Mouse (Mus musculus): ENCODE measurements around the gene Zfp189. TPM values are rescaled to one million over a fixed set of nuclear protein-coding genes. Genes with fewer than 3 reads are reported as not detected.
"Not testable (repeated sequence)": the region's sequence is repeated elsewhere in the genome, so short reads cannot be mapped to it uniquely, and the experiment has no call there.

Gene Zfp189
- 10 to 100 TPM; 11.0 to 13.2 (median 11.6) TPM for total RNA-seq (2022)

DNA sequence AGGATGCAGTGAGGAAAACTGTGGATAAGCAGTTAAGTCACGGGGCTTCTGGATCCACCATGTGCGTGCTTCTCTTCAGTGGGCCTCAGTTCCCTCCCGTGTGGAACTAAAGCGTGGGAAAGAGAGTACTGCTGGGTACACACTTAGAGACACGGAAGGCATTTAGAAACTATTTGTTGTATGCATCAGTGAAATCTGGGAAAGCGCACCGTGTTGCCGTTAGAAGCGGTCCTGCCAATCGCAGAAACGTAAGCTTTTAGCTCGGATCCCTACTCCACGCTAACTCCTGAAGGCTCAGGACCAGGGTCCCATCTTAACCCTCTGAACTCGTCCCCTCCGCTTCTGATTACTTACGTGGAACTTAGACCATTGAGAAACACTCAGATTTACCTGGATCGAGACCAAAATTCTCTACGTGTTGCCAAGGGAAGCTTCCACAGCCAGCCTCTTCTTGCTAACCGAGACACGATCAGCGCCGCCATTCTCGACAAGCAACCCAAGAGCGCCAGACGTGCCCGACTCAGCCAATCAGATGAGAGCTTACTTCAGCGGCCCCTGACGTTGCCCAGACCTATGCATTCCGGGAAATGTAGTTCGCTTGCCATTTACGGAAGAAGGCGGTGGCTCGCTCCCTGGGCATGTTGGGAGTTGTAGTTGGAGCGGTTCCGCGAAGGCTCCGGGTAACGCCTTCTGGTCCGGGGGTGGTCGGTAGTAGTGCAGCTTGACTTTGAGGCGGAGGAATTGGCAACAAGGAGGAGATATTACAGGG, at the start of gene Zfp189, which contains the start of gene Mrpl50:
Zfp189 (plus strand) TSS at position 605 of the 769 bp plus-strand sequence.
Mrpl50 (minus strand) TSS at position 522 of the 769 bp plus-strand sequence.
- DNase-seq (ENCODE audit: low spot score in 2 of 2), result peak; percentile 85 to 97

DNA sequence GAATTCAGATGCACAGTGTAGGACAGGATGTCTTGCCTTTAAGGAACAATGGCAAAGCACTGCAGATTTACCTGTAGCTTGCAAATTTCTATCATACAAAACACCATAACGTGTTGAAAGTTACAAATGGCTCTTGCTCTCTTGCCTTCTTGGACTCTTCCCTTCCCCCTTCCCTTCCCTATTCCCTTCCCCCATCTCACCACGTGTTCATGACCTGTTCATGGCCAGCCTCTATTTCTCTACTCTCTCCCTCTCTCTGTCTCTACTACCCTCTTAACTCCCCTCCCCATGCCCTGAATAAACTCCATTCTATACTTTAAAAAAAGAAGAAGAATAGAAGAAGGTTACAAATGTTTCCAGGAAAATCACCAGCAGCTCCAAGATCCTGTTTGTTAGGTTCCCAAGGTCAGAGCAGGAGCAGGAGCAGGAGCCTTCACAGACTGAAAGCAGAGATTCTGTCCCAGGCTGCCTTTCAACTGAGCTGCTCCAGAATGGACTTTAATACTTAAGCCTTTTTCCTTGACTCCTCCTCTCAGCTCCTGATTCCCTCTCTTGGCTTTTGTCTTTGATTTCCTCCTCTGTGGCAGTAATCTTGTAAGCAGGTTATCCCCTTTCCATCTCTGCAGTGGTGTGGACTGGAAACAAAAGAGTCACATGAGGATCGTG, 47.4 kb upstream of the Zfp189 start, which contains the start of gene Acnat1:
Acnat1 (minus strand) TSS at position 478 of the 666 bp plus-strand sequence.
- DNase-seq (ENCODE audit: low spot score in 2 of 2), result no peak

DNA sequence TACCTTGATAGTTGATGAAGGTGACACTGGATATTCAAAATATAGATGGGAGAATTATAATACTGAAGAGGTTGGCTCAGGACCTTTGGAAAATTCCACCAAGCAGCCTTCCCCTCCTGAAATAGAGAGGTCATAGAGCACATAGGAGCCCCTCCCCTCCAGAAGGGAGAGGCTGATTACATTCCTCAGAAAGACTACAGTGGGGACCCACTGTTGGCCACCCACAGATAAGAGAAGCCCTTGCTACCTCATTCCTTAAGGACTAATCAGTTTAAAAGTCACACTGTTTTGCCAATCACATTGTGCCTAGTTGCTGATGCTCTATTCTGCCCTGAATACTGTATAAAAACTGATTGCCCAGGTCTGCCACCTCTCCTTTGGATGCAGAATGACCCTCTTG, 46.4 kb upstream of the Zfp189 start:
- no peak for DNase-seq (ENCODE audit: low spot score in 2 of 2)

DNA sequence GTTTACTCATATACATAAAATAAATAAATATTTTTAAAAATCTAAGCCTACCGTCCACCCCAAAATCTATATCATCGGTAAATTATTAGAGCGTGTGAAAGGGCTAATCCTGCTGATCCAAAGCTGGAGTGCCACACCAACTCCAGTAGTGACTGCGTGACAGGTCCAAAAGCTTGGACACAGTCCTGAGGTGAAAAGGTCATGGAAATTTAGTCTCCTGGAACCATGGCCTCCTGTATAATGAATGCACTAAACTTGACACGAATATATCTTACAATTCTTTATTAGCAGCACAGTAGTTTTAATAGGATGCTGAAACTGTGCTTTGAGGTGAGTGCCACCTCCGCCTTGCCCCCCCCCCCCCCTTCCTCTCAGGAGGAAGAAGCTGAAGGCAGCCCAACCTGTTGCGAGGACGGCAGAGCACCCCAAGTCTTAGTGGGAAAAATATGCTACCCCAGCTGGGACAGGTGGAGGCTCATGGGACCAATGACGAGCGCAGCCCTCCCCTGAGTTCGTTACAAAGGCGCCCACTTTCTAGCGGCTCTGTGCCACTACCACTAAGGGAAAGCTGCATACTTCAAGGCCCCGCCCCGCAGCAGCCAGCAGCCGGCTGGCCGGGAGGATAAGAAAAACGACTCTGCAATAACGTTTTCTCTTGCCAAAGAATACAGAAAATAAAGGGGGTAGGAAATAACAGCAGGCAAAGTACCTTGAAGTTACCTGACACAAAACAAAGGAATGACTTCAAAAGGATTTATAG, 42.7 kb upstream of the Zfp189 start:
- no peak for DNase-seq (ENCODE audit: low spot score in 2 of 2)

DNA sequence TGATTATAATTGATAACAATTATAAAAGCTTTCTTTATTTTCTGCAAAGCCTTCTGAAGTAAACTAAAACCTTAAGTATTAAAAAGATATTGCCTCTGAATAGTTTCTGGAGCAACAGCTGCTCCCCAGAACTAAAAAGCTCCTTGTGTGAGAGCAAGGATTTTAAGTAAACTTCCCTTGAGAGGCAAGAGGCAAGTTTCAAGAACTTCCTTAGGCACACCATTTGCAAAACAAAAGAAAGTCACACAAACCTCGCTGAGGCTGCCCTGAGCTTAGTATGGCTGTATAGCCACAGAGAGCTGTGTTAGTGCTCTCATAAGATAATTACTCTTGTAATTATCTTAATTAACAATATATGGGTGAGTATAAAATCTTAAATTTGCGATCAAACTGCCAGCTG, 41.9 kb upstream of the Zfp189 start:
- not testable (repeated sequence) for DNase-seq (ENCODE audit: low spot score in 2 of 2)

DNA sequence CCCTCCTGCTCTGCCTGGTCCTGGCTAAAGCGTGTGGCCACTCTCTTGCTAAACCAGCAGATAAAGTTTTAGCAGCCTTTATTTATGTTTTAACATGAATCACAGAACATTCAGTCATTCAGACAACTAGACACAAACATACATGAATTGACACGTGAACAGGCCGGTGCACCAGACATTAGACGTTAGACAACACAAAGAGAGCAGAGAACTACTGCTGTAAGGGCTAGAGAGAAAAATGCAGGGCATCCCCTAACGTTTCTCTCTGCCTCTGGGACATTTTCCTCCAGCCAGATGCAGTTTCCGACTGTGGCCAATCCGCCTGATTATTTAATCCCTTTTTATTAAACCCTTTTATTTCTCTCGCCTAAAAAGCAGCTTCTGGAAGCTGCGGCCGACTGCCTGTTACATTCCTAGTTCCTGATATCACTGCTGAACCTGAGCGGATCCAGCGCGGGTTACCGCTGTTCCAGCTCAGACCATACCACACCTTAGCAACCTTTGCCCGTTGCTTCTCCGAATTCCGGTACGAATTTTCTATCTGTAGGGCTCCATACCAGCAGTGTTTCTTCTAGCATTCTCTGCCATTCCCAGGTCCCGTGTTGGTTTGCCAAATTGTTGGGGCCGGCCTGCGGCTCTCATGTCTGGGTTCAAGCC, 40.7 kb upstream of the Zfp189 start:
- DNase-seq (ENCODE audit: low spot score in 2 of 2), result no peak

DNA sequence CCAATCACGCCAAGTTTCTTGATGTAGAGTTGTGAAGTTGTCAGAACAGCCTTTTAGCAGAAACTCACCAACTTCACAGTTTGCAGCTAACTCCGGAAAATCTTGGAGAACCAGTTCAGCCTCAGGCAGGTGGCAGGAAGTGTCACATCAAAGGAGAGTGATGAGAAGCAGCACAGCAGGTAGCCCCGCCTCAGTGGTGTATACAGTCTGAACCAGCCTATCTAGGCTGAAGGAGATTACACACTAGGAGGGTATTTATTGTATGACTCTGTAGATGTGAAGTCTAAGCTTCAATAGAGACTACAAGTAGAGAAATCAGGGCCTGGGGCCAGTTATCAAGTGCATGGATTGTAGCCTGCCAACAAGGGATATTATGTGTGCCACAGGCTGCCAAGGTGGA, 40.1 kb upstream of the Zfp189 start:
- no peak for DNase-seq (ENCODE audit: low spot score in 2 of 2)

DNA sequence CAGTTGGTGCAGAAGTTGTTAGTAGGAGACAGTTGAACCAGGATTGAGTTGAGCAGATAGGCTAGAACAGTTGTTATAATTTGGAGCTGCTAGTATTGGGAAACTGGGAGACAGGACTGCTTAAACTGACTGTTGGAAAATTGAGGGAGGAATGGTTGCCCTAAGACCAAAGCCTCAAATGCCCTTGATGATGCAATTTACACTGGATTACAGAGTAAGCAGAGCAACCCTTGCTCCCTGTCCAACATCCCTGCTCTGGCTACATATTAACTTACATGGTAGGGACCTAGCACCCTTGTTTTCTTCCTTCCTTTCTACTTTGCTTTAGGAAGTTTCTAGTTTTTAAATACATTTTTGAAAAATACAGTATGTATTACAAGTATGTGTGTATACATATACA, 35.5 kb upstream of the Zfp189 start:
- DNase-seq (ENCODE audit: low spot score in 2 of 2), result no peak

DNA sequence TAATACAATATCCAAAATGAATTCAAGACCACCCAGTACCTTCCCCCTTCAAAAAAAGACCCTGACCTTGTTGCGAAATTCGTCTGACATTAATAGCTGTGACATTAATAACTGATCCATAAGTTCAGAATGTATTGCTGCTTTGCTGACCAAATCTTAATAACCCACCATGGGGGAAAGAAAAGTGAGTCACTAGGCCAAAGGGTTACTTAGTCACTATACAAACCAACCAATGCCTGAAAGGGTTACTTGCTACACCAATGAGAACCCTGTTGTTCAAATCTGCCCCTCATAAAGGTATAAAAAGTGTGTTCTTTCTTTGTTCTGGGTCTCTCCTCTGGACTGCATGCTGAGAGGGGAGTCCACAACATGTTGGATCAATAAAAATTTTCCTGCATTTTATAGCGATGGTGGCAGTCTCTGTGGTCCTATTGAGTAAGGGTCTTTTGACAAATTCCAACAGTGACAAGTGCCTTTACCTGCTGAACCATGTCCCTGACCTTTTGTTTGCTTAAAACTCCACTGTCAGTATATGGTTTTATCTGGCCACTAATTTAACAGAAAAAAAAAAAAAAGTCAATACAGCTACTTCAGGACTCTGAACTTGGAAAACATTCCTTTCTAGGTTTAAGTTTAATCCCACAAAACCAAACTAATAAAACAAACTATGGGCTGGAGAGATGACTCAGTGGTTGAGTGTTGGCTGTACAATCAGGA, 34.9 kb upstream of the Zfp189 start:
- DNase-seq (ENCODE audit: low spot score in 2 of 2), result not testable (repeated sequence)

DNA sequence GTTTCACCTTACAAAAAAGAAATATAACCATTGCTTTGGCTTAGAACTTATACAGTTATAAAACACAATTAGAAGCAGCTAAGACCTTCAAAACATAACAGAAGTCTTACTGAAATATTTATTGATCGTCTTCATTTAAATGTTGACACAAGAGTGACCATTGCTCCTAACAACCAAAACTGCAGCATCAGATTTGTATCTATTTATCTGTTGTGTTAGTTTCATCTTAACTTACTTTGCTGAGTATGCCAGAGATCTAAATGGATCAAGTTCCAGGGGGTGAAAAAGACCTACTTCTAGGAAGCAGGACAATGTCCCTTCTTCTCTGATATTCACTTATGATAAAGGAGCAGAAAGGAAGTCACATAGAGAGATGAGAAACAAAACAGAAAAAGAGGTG, 17.4 kb upstream of the Zfp189 start:
- no peak for DNase-seq (ENCODE audit: low spot score in 2 of 2)

DNA sequence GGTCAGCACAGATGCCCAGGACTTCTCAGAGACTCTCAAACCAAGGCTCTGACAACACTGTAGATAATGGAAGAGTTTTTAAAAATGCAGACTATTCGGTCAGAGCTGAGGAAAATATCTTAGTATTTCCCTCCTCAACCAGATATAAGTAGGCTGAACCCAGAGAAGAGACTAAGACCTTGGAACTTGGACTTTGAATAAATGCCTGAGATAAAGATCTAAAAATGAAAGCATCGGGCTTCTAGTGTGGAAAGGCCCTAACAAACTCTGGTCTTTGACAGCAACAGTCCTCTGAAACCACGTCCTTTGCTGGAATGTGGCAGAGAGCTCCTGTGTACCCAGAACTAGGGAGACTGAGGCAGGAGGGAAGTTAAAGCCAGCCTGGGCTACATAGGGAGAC, 14.6 kb upstream of the Zfp189 start, which contains the start of gene Baat:
Baat (minus strand) TSS at position 172 of the 400 bp plus-strand sequence.
- DNase-seq (ENCODE audit: low spot score in 2 of 2), result no peak

DNA sequence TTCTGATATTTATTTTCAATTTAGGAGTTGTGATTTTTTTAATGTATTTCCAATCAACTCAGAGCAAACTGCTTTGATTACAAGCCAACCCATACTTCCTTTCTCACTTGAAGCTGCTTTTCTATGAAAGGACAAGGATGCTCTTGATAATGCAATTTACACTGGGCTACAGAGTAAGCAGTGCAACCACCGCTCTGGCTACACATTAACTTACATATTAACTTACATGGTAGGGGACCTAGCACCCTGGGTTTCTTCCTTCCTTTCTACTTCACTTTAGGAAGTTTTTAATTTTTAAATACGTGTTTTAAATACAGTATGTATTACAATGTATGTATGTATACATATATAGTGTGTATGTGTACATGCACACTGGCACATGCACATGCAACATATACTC, 11.8 kb upstream of the Zfp189 start:
- no peak for DNase-seq (ENCODE audit: low spot score in 2 of 2)

DNA sequence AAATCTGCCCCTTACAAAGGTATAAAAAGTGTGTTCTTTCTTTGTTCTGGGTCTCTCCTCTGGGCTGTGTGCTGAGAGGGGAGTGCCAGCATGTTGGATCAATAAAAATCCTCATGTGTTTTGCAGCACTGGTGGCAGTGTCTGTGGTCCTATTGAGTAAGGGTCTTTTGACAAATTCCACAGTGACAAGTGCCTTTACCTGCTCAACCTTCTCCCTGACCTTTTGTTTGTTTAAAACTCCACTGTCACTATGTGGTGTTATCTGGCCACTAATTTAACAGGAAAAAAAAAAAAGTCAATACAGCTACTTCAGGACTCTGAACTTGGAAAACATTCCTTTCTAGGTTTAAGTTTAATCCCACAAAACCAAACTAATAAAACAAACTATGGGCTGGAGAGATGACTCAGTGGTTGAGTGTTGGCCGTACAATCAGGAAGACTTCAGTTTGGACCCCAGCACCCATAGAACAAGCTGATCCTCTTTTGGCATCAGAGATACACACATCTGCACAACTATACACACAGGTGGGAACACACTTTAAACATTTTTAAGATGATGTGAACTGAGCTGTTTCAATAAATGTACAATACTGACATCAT, 10.6 kb upstream of the Zfp189 start:
- DNase-seq (ENCODE audit: low spot score in 2 of 2), result not testable (repeated sequence)

DNA sequence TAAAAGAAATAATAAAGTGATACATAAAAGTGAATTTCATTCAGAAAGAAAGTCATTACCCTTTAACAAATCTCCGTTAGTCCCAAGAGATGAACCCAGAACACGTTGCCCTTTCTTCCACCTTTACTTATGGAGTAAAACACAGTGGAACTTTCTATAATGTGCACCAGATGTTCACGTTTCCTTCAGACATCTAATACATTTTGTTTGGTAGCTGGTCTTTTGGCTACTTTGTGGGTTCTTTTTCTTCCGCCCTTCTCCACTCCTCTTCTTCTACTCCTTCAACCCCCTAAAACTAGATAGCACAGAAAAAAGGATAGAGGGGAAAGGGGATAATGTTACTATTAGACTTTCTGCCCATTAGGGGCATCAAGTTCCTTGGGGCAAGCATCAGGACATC, 8.3 kb upstream of the Zfp189 start:
- DNase-seq (ENCODE audit: low spot score in 2 of 2), result no peak

DNA sequence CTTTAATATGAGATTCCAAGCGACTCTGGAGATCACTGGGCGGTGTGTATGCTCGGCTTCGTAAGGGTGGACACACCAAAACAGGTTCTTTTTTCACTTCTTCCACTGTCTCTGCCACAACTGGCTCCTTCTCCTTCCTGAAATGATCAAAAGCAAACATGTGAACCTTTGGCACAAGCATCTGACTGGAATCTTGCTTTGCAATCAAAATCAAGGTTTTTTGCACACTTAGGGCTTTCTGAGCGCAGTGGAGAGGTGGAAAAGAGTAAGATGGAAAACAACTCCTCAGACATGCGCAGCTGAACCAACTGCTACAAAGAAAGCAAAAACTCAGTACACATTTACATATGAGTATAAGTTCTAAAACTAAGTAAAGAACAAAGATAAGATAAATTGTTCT, 6.5 kb upstream of the Zfp189 start:
- DNase-seq (ENCODE audit: low spot score in 2 of 2), result no peak

DNA sequence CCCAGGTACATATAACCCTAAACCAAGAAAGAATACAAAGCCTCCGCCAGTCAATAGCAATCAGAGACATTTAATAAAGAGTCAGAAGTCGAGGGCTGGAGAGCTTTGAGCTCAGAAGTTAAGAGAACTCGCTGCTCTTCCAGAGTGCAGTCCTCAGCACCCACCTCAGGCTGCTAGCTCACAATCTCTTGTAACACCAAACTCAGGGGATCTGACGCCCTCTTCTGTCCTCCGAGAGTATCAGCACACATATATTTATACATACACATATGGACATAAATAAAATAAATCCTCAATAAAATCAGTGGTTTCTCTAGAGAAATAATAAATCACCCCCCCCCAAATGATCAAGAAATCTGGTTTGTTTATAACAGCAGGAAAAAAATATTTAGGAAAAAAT, 1.5 kb upstream of the Zfp189 start:
- DNase-seq (ENCODE audit: low spot score in 2 of 2), result no peak

DNA sequence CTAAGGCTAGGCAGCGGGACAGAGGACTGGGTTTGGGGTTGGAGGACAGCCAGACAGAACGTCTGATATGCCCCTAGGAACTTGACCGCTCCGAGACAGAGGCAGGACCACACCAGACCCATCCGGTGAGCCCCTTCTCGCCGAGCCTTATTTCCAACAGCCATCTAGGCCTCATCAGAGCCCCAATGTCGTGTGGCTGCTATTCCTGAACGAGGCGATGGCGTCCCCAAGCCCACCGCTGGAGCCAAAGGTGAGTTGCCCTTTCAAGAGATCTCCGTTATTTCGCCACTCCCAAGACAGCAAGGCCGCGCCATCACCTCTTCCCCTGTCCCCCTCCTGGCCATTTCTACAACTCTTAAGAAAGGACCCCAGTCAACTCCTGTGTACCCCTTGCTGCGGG, 370 bp downstream of the Zfp189 start:
- DNase-seq (ENCODE audit: low spot score in 2 of 2), result no peak

DNA sequence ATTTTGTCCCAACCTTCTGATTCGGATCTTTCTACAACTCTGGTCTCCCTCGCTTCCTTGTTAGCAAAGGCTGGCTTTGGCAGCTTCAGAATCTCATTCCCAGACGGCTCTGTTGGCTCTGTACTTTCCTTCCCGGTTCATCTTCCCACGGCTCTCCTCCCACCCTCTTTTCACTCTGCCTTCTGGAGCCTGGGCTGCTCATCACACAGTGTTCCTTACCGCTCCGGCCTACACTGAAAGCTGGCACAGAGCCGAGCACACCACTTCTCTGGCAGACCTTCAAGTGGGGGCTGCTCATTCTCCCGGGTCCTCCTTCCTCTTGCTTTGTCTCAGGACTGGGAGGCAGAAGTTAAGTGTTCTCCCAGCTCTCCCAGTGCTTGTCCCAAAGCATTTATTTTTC, 1.6 kb downstream of the Zfp189 start:
- DNase-seq (ENCODE audit: low spot score in 2 of 2), result peak; percentile 66 to 88

DNA sequence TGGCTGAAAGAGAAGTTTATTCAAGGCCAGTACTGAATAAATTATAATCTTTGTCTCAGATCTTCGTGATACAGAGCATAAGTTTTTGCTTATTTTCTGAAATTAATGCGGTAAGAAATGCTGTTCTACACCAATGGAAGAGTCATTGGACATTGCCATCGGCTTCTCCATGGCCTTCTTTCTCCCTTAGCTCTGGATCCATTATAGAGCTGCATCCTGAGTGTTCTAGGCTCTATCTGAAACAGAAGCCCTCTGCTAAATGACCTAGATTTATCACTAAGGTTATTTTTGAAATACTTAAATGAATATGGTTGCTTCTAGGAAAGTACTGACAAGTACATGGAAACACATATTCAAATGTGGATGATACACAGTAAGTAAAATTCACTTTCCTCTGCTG, 14.1 kb downstream of the Zfp189 start:
- no peak for DNase-seq (ENCODE audit: low spot score in 2 of 2)

DNA sequence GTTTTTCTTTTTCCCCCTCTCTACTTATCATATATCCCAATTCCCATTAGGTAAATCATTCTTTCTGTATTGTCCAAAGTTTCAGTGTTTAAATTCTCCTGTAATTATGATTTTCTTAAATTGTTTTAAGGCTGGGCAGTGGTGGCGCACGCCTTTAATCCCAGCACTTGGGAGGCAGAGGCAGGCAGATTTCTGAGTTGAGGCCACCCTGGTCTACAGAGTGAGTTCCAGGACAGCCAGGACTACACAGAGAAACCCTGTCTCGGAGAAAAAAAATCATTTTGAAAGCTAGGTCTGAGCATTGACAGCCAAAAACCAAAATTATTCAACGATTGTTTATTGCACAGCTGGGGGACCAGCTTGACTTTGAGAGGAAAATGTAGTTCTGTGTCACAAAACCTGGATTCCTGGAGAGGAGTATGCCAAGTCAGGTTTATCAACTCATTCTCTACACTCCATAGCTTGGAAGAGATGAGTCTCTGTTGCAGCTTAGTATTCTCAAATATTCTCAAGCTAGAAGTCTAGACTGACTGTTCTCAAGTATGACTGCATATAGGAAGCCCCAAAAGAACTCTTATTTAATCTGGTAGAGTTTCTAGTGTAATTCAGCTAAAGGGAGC, 14.8 kb downstream of the Zfp189 start:
- DNase-seq (ENCODE audit: low spot score in 2 of 2), result no peak

Data from left cerebral cortex, adult 8-10 months (tissue).